Mouse (Mus musculus): ENCODE measurements around the gene Dab2. TPM values are rescaled to one million over a fixed set of nuclear protein-coding genes. Genes with fewer than 3 reads are reported as not detected.

Dab2 gene
- polyA plus RNA-seq, 1 experiment from 2014 or later: 506 TPM

GRCm38 (mm10) chr15:6391886-6392285 lies 92.3 kb downstream of the Dab2 start:
- Histone ChIP-seq H3K36me3 (ENCODE audit: inconsistent target) (peaks cover 31% of the 10 kb centered on the region; the same call in 1 of the 2 replicates), H3K4me3 (ENCODE audit: inconsistent target) (no peak overlapping the region), H3K79me2 (ENCODE audit: inconsistent target) (peaks cover 100% of the 10 kb centered on the region), H3K27ac (0 out of 2 replicates have a peak overlapping the region, but pooled peaks have one; percentile 15)
- 96% methylated on average over 3 of the region's 3 CpGs for WGBS (ENCODE audit: missing documents)

- 91% methylated on average over 4 of the region's 4 CpGs for WGBS (ENCODE audit: missing documents)
- Histone ChIP-seq H3K27ac (no peak overlapping the region), H3K79me2 (ENCODE audit: inconsistent target) (peaks cover 100% of the 10 kb centered on the region), H3K4me3 (ENCODE audit: inconsistent target) (no peak overlapping the region), H3K36me3 (ENCODE audit: inconsistent target) (peaks cover 42% of the 10 kb centered on the region; the same call in 1 of the 2 replicates)
These were observed 94.0 kb downstream of the Dab2 start for GRCm38 (mm10) chr15:6393624-6394023.

GRCm38 (mm10) chr15:6398211-6398610 lies 98.6 kb downstream of the Dab2 start:
- Histone ChIP-seq H3K27ac (no peak overlapping the region), H3K36me3 (ENCODE audit: inconsistent target) (peaks cover 32% of the 10 kb centered on the region; the same call in 1 of the 2 replicates), H3K79me2 (ENCODE audit: inconsistent target) (peaks cover 100% of the 10 kb centered on the region), H3K4me3 (ENCODE audit: inconsistent target) (no peak overlapping the region)
- WGBS (ENCODE audit: missing documents): 99% methylated on average over 4 of the region's 4 CpGs

GRCm38 (mm10) chr15:6398881-6399280 lies 99.3 kb downstream of the Dab2 start:
- H3K4me3 ChIP-seq (ENCODE audit: inconsistent target): no peak overlapping the region
- 99% methylated on average over 6 of the region's 6 CpGs for WGBS (ENCODE audit: missing documents)
- no peak overlapping the region for H3K27ac ChIP-seq
- H3K79me2 ChIP-seq (ENCODE audit: inconsistent target): peaks cover 100% of the 10 kb centered on the region
- peaks cover 26% of the 10 kb centered on the region; the same call in 1 of the 2 replicates for H3K36me3 ChIP-seq (ENCODE audit: inconsistent target)

- peaks cover 100% of the 10 kb centered on the region for H3K79me2 ChIP-seq (ENCODE audit: inconsistent target)
- peaks cover 27% of the 10 kb centered on the region; the same call in 1 of the 2 replicates for H3K36me3 ChIP-seq (ENCODE audit: inconsistent target)
- H3K27ac ChIP-seq: no peak overlapping the region
- 97% methylated on average over 8 of the region's 8 CpGs for WGBS (ENCODE audit: missing documents)
- H3K4me3 ChIP-seq (ENCODE audit: inconsistent target): no peak overlapping the region
These were observed 100.5 kb downstream of the Dab2 start for GRCm38 (mm10) chr15:6400115-6400514.

GRCm38 (mm10) chr15:6402433-6402832 lies 102.8 kb downstream of the Dab2 start:
- no peak overlapping the region for H3K4me3 ChIP-seq (ENCODE audit: inconsistent target)
- peaks cover 27% of the 10 kb centered on the region; the same call in 1 of the 2 replicates for H3K36me3 ChIP-seq (ENCODE audit: inconsistent target)
- WGBS (ENCODE audit: missing documents): 90% methylated on average over 2 of the region's 2 CpGs
- peaks cover 100% of the 10 kb centered on the region for H3K79me2 ChIP-seq (ENCODE audit: inconsistent target)
- H3K27ac ChIP-seq: no peak overlapping the region

- Histone ChIP-seq H3K27ac (peak overlapping the region; percentile 24), H3K36me3 (ENCODE audit: inconsistent target) (0 out of 2 replicates have a peak, but pooled peaks cover 21% of the 10 kb centered on the region), H3K79me2 (ENCODE audit: inconsistent target) (peaks cover 100% of the 10 kb centered on the region), H3K4me3 (ENCODE audit: inconsistent target) (no peak overlapping the region)
- 29% methylated on average over 5 of the region's 5 CpGs for WGBS (ENCODE audit: missing documents)
These were observed 104.6 kb downstream of the Dab2 start for GRCm38 (mm10) chr15:6404172-6404571.

- H3K27ac ChIP-seq: 0 out of 2 replicates have a peak overlapping the region, but pooled peaks have one; percentile 10
- H3K36me3 ChIP-seq (ENCODE audit: inconsistent target): 0 out of 2 replicates have a peak, but pooled peaks cover 16% of the 10 kb centered on the region
- H3K4me3 ChIP-seq (ENCODE audit: inconsistent target): no peak overlapping the region
- peaks cover 96% of the 10 kb centered on the region for H3K79me2 ChIP-seq (ENCODE audit: inconsistent target)
- WGBS (ENCODE audit: missing documents): 96% methylated on average over 4 of the region's 6 CpGs
These were observed 107.2 kb downstream of the Dab2 start for GRCm38 (mm10) chr15:6406771-6407170.

- H3K79me2 ChIP-seq (ENCODE audit: inconsistent target): peaks cover 96% of the 10 kb centered on the region
- no peak overlapping the region for H3K4me3 ChIP-seq (ENCODE audit: inconsistent target)
- 95% methylated on average over 8 of the region's 8 CpGs for WGBS (ENCODE audit: missing documents)
- 0 out of 2 replicates have a peak, but pooled peaks cover 16% of the 10 kb centered on the region for H3K36me3 ChIP-seq (ENCODE audit: inconsistent target)
- peak overlapping the region; percentile 95; the same call in 1 of the 2 replicates for H3K27ac ChIP-seq
These were observed 109.4 kb downstream of the Dab2 start for GRCm38 (mm10) chr15:6409031-6409430.

- H3K79me2 ChIP-seq (ENCODE audit: inconsistent target): peaks cover 96% of the 10 kb centered on the region
- H3K4me3 ChIP-seq (ENCODE audit: inconsistent target): no peak overlapping the region
- 100% methylated on average over 3 of the region's 3 CpGs for WGBS (ENCODE audit: missing documents)
- peak overlapping the region; percentile 95 for H3K27ac ChIP-seq
- H3K36me3 ChIP-seq (ENCODE audit: inconsistent target): 0 out of 2 replicates have a peak, but pooled peaks cover 11% of the 10 kb centered on the region
These were observed 110.6 kb downstream of the Dab2 start for GRCm38 (mm10) chr15:6410161-6410560.

GRCm38 (mm10) chr15:6411334-6411733 lies 111.7 kb downstream of the Dab2 start:
- H3K4me3 ChIP-seq (ENCODE audit: inconsistent target): no peak overlapping the region
- peak overlapping the region; percentile 95 for H3K27ac ChIP-seq
- H3K79me2 ChIP-seq (ENCODE audit: inconsistent target): peaks cover 96% of the 10 kb centered on the region
- 0 out of 2 replicates have a peak, but pooled peaks cover 6% of the 10 kb centered on the region for H3K36me3 ChIP-seq (ENCODE audit: inconsistent target)
- 10% methylated on average over 6 of the region's 6 CpGs for WGBS (ENCODE audit: missing documents)

- Histone ChIP-seq H3K36me3 (ENCODE audit: inconsistent target) (peaks cover 35% of the 10 kb centered on the region), H3K27ac (peak overlapping the region; percentile 95), H3K79me2 (ENCODE audit: inconsistent target) (peaks cover 85% of the 10 kb centered on the region), H3K4me3 (ENCODE audit: inconsistent target) (no peak overlapping the region)
- WGBS (ENCODE audit: missing documents): 14% methylated on average over 3 of the region's 5 CpGs
These were observed 115.7 kb downstream of the Dab2 start for GRCm38 (mm10) chr15:6415317-6415716.

- WGBS (ENCODE audit: missing documents): 88% methylated on average over 7 of the region's 7 CpGs
- peaks cover 92% of the 10 kb centered on the region for H3K36me3 ChIP-seq (ENCODE audit: inconsistent target)
- H3K27ac ChIP-seq: no peak overlapping the region
- no peaks in the 10 kb centered on the region for H3K79me2 ChIP-seq (ENCODE audit: inconsistent target)
- H3K4me3 ChIP-seq (ENCODE audit: inconsistent target): no peak overlapping the region
These were observed 132.2 kb downstream of the Dab2 start for GRCm38 (mm10) chr15:6431777-6432176.

GRCm38 (mm10) chr15:6432411-6432810 lies 132.8 kb downstream of the Dab2 start:
- Histone ChIP-seq H3K36me3 (ENCODE audit: inconsistent target) (peaks cover 92% of the 10 kb centered on the region), H3K4me3 (ENCODE audit: inconsistent target) (no peak overlapping the region), H3K79me2 (ENCODE audit: inconsistent target) (no peaks in the 10 kb centered on the region), H3K27ac (no peak overlapping the region)
- 90% methylated on average over 7 of the region's 7 CpGs for WGBS (ENCODE audit: missing documents)

- H3K4me3 ChIP-seq (ENCODE audit: inconsistent target): no peak overlapping the region
- H3K79me2 ChIP-seq (ENCODE audit: inconsistent target): no peaks in the 10 kb centered on the region
- H3K27ac ChIP-seq: no peak overlapping the region
- WGBS (ENCODE audit: missing documents): 93% methylated on average over 7 of the region's 7 CpGs
- H3K36me3 ChIP-seq (ENCODE audit: inconsistent target): peaks cover 90% of the 10 kb centered on the region
These were observed 135.7 kb downstream of the Dab2 start for GRCm38 (mm10) chr15:6435281-6435680.

- H3K4me3 ChIP-seq (ENCODE audit: inconsistent target): no peak overlapping the region
- H3K79me2 ChIP-seq (ENCODE audit: inconsistent target): no peaks in the 10 kb centered on the region
- peaks cover 85% of the 10 kb centered on the region for H3K36me3 ChIP-seq (ENCODE audit: inconsistent target)
- 52% methylated on average over 2 of the region's 2 CpGs for WGBS (ENCODE audit: missing documents)
- no peak overlapping the region for H3K27ac ChIP-seq
These were observed 136.2 kb downstream of the Dab2 start for GRCm38 (mm10) chr15:6435773-6436172.
